Mouse (Mus musculus) limb, embryonic 15.5 days (tissue): ENCODE measurements at regions not wholly inside any gene's neighbourhood (a gene's known extent, or its start where the extent isn't known, plus 50 kb on each side); places are given as distances from the start of the nearest gene placed in this dataset.
A peak's percentile ranks its signal among the peaks of the same experiment; 100 is the strongest.

Source experiments
- ATAC-seq: fragments of 200-750 bp; cut with Nextera tagmentation; 2 replicates; pipeline ENCODE4 v1.8.0; 2017; ENCODE audit warnings: low read depth, moderate TSS enrichment; ENCODE audit not compliant: insufficient number of reproducible peaks, low FRiP score, low TSS enrichment
- H3K27ac ChIP-seq: fragments of 300-500 bp; sonication (generic); 2 replicates; pipeline ENCODE4 v1.5.1; 2015; ENCODE audit warnings: moderate library complexity, mild to moderate bottlenecking, inconsistent platforms
- H3K27me3 ChIP-seq: fragments of 300-500 bp; sonication (generic); 2 replicates; pipeline ENCODE4 v1.6.1; 2015; ENCODE audit warnings: inconsistent platforms
- H3K36me3 ChIP-seq: fragments of 300-500 bp; sonication (generic); 2 replicates; pipeline ENCODE4 v1.6.1; 2015; ENCODE audit warnings: inconsistent platforms
- H3K4me1 ChIP-seq: fragments of 300-500 bp; sonication (generic); 2 replicates; pipeline ENCODE4 v1.6.1; 2015; ENCODE audit warnings: inconsistent platforms
- H3K4me2 ChIP-seq: fragments of 300-500 bp; sonication (generic); 2 replicates; pipeline ENCODE4 v1.6.1; 2015; ENCODE audit warnings: mild to moderate bottlenecking, inconsistent platforms
- H3K4me3 ChIP-seq: fragments of 300-500 bp; sonication (generic); 2 replicates; pipeline ENCODE4 v1.5.1; 2015; ENCODE audit warnings: mild to moderate bottlenecking, inconsistent platforms
- H3K9ac ChIP-seq: fragments of 300-500 bp; sonication (generic); 2 replicates; pipeline ENCODE4 v1.6.1; 2015; ENCODE audit warnings: inconsistent platforms
- H3K9me3 ChIP-seq: fragments of 300-500 bp; sonication (generic); 2 replicates; pipeline ENCODE4 v1.6.1; 2016; ENCODE audit warnings: inconsistent platforms
- WGBS: fragments of 180-500 bp; shearing (Covaris S2); methylation state at CpG from one replicate; pipeline ENCODE4 v1.1.7; 2015; 5-methylcytosine and 5-hydroxymethylcytosine counted together

DNA sequence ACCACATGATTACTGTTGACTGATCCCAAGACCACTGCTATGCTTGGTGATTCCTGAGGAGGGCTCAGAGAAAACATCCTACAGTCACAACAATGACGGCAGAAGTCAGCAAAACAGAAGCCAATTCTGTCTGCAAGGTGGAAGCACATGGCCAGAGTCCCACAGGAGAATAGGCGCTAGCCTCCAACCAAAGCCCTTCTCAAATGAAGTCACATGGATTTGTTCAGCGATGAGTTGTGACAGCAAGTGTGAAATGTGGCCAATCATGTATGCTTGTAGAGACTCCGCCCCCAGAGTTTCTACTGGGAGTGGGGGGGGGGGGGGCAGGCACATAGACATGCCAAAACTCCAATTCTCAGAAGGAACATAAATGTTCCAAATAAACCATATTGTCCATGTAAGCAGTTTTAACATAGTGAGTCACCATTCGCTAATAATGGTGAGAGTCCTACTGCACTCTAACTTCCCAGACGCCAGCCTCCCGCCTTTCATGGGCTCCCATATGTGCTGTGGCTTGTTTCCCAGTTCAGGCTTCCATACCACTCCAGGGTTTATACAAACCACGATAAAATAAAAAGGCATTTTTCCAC lies 231.6 kb upstream of the Npvf start:
- Histone ChIP-seq H3K4me1 (peaks cover 16% of the 10 kb centered on the region), H3K4me2 (no peak overlapping the region), H3K4me3 (no peak overlapping the region), H3K9me3 (no peaks in the 10 kb centered on the region), H3K36me3 (no peaks in the 10 kb centered on the region), H3K9ac (no peak overlapping the region), H3K27me3 (peaks cover 7% of the 10 kb centered on the region; the same call in 1 of the 2 replicates), H3K27ac (0 out of 2 replicates have a peak overlapping the region, but pooled peaks have one; percentile 29)
- peak; percentile 61 for ATAC-seq
- 61% methylated on average over 8 of the region's 8 CpGs for WGBS

DNA sequence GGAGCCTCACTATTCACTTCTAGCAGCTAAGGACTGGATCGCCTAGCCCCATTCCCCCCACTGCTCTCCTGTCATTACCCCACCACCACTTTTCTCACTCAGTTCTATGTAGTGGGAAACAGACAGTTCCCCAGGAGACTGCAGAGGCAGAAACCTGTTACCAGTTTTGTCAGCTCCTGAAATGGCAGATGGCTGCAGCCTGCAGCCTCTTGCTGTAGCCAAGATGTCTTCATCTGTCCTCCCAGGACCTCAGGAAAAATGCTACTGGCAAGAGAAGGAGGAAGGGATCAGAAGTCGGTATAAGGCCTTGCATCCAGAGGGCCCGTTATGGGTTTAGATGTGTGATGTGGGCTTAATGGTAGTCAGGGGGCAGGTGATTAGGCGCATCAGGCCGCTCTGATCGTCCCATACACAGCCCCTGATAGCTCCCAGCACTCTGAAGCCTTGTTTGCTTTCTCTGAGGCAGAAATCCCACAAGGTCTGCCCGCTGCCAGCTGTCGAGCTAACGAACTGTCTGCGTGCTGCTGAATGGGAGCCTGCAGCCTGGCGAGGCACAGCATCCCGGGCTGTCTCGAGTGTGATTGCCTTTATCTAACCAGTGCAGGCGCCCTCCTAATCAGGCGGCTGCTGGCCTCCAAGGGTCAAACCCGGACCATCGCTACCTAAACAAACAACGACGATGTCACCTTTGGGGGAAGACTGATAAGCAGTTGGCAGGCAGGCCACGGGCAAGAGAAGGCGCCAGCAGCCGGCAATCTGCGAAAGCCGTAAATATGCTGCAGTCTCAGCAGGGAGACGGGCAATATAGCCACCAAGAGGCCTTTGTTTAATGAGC lies 236.3 kb upstream of the Npvf start:
- H3K36me3 ChIP-seq = no peaks in the 10 kb centered on the region
- H3K4me3 ChIP-seq = no peak overlapping the region
- H3K27ac ChIP-seq = 0 out of 2 replicates have a peak overlapping the region, but pooled peaks have one; percentile 13
- no peaks in the 10 kb centered on the region for H3K9me3 ChIP-seq
- peaks cover 13% of the 10 kb centered on the region for H3K4me1 ChIP-seq
- ATAC-seq = no peak
- WGBS = 24% methylated on average over 25 of the region's 25 CpGs
- no peak overlapping the region for H3K9ac ChIP-seq
- H3K4me2 ChIP-seq = 0 out of 2 replicates have a peak overlapping the region, but pooled peaks have one; percentile 15
- H3K27me3 ChIP-seq = peaks cover 14% of the 10 kb centered on the region; the same call in 1 of the 2 replicates

DNA sequence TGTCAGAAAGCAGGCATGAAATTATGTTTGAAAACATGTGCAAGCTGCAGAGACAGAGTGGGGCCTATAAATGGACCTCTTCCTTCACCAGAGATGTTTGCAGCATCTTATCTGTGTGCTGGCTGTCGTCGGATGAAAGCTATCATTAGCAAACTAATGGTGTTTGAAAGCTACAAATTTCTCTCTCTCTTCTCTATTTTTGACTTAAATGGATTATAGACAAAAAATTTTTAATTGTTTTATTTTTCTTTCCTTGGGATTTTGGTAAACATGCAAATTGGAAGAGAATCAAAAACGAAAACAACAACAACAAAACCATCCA lies 236.9 kb upstream of the Npvf start:
- no peak for ATAC-seq
- H3K4me2 ChIP-seq = 0 out of 2 replicates have a peak overlapping the region, but pooled peaks have one; percentile 15
- peaks cover 14% of the 10 kb centered on the region; the same call in 1 of the 2 replicates for H3K27me3 ChIP-seq
- 55% methylated on average over 3 of the region's 3 CpGs for WGBS
- H3K4me3 ChIP-seq = no peak overlapping the region
- peaks cover 13% of the 10 kb centered on the region for H3K4me1 ChIP-seq
- H3K9ac ChIP-seq = no peak overlapping the region
- H3K9me3 ChIP-seq = no peaks in the 10 kb centered on the region
- no peak overlapping the region for H3K27ac ChIP-seq
- H3K36me3 ChIP-seq = no peaks in the 10 kb centered on the region

DNA sequence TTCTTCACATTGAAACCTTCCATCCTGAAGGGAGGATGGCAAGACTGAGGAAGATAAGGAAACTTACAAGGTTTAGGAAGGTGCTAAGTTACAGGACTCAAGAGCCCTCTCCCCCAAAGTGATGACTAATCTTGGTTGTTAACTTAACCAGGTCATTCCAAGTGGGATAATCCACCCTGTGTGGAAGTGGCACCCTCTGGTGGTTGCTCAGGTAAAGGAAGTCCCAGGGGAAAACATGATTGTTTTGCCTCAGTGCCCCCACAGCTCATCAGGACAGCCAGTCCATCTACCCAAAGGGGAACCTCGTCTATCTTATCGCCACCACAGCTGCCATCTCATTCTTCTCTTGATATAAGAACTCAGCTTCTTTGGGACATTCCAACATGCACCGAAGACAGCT lies 244.6 kb upstream of the Npvf start:
- Histone ChIP-seq H3K27me3 (no peaks in the 10 kb centered on the region), H3K4me3 (no peak overlapping the region), H3K9ac (no peak overlapping the region), H3K4me2 (no peak overlapping the region), H3K36me3 (no peaks in the 10 kb centered on the region), H3K9me3 (no peaks in the 10 kb centered on the region), H3K4me1 (no peaks in the 10 kb centered on the region), H3K27ac (no peak overlapping the region)
- ATAC-seq = no peak
- WGBS = 96% methylated on average over 3 of the region's 3 CpGs

DNA sequence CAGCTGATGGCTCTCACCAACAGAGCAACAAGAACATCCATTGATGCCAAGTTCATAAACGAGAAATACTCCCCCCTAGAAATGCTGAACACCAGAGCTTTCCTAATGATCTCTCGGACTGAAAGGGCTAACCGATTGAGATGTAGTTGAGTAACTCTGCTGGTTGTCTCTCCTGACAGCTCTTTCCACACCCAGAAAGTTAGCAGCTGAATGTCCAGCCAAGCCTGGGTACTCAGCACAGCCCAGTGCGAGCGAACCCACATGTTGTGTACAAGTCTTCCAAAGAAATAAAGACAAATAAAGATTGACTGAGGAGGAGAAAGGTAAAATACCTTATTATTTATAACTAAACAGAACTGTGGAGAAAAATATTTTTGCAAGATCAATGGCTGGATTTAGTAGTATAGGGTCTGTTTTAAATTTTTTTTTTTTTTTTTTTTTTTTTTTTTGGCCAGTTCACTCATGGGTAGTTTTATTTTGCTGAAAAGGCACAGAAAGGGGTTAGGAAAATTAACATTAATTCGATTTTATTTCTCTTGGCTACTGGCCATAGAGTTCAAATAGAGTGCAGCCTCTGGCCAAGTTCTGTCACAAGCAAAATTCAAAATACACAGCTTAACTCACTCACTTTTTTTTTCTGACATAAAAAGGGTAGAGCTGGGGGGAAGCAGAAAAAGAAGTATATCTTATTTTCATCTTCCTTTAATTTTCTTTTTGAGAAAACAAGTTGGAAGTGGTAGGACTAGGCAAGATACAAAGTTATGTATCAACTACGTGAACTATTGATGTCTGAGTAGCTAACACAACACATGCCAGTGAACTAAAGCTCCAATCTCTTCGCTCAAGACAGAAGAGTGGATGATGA lies 261.2 kb upstream of the Npvf start:
- no peak for ATAC-seq

DNA sequence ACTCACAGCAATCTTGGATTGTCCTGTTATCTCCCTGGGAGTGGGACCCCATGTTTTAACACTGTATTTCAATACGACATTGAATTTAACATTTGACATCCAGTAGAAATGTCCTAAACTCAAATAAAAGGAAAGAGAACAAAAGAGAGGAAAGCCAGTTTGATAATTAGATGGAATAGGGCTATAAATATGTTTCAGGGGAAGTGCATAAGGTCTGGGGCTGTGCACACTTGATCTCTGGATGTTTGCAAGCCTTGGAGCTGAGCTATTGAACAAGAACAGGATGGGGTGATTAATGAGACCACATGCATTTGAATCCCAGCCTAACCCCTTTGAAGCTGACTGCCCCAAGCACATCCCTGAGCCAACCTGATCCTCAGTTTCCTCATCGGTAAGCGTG lies 264.0 kb upstream of the Npvf start:
- ATAC-seq = no peak
- H3K9me3 ChIP-seq = no peaks in the 10 kb centered on the region
- H3K27ac ChIP-seq = no peak overlapping the region
- 60% methylated on average over 3 of the region's 3 CpGs for WGBS
- no peak overlapping the region for H3K9ac ChIP-seq
- H3K27me3 ChIP-seq = no peaks in the 10 kb centered on the region
- no peak overlapping the region for H3K4me2 ChIP-seq
- no peaks in the 10 kb centered on the region for H3K36me3 ChIP-seq
- no peak overlapping the region for H3K4me3 ChIP-seq
- peaks cover 6% of the 10 kb centered on the region; the same call in 1 of the 2 replicates for H3K4me1 ChIP-seq

More for the DNA sequence above, 261.2 kb upstream of the Npvf start:
- no peak overlapping the region for H3K4me3 ChIP-seq
- H3K4me1 ChIP-seq = peaks cover 6% of the 10 kb centered on the region; the same call in 1 of the 2 replicates
- H3K36me3 ChIP-seq = no peaks in the 10 kb centered on the region
- no peaks in the 10 kb centered on the region for H3K9me3 ChIP-seq
- no peak overlapping the region for H3K9ac ChIP-seq
- H3K27ac ChIP-seq = peak overlapping the region; percentile 47; the same call in 1 of the 2 replicates
- H3K4me2 ChIP-seq = no peak overlapping the region
- 55% methylated on average over 8 of the region's 8 CpGs for WGBS
- no peaks in the 10 kb centered on the region for H3K27me3 ChIP-seq

DNA sequence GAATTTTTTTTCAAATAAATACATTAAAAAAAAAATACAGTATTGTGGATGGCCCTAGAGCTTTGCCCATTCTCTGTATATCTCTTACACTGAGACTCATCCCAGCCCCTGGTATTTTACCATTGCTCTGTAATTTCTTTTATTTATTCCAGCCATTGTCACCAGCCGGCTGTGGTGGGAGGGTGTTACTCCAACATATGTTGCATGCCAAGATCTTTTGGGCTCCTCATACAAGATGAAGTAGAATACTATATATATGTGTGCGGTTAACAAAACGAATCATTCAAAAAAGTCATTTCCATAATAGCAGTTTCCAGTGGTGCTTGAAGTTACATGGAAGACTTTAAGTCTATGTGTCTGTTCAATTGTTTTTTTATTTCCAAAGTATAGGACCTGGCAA lies 268.0 kb upstream of the Npvf start:
- Histone ChIP-seq H3K9me3 (no peaks in the 10 kb centered on the region), H3K36me3 (no peaks in the 10 kb centered on the region), H3K4me1 (peaks cover 9% of the 10 kb centered on the region; the same call in 1 of the 2 replicates), H3K4me2 (no peak overlapping the region), H3K4me3 (no peak overlapping the region), H3K27me3 (0 out of 2 replicates have a peak, but pooled peaks cover 4% of the 10 kb centered on the region), H3K9ac (no peak overlapping the region), H3K27ac (no peak overlapping the region)
- WGBS = 90% methylated on average over 3 of the region's 3 CpGs
- no peak for ATAC-seq

DNA sequence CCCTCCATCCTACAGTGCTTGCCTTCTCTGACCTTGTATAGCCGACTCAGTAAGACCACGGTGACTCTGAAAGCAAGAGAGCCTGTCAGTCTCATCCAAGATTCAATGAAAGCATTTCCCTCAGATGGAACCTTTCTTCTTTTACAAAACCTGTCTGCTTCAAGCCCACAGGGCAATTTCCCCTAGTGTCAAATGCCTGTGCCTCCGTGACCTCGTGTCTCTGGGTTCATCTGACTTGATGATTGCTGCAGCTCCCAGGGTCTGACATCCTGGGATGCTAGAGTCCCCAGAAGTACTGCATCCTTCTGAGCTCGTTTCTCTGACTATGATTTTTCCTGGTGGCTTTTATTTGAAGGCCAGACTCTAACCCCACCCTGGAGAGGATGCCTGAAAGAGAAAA lies 270.3 kb upstream of the Npvf start:
- Histone ChIP-seq H3K9ac (no peak overlapping the region), H3K4me2 (no peak overlapping the region), H3K36me3 (no peaks in the 10 kb centered on the region), H3K27ac (no peak overlapping the region), H3K4me3 (no peak overlapping the region), H3K9me3 (no peaks in the 10 kb centered on the region), H3K4me1 (peaks cover 9% of the 10 kb centered on the region; the same call in 1 of the 2 replicates), H3K27me3 (peaks cover 10% of the 10 kb centered on the region)
- 26% methylated on average over 5 of the region's 5 CpGs for WGBS
- ATAC-seq = no peak

DNA sequence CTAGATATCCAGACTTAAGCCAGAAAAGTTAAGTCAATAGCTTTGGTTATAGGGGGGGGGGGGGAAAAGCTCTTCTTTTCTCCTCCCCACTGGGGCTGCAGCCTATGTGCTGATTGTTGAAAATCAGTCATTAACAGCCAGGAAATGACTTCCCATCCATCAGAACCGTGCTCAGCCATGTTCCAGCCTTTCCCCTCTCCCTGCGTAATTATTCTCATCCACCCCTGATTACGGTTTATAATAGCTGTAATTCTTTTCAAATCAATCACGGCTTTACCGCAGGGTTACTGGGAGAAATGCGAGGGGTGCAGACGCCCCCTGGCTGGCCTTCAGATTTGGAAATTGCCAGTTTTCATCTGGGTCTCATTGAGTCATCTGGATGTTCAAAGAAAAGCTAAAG lies 270.8 kb upstream of the Npvf start:
- no peaks in the 10 kb centered on the region for H3K9me3 ChIP-seq
- no peak overlapping the region for H3K4me3 ChIP-seq
- 18% methylated on average over 7 of the region's 7 CpGs for WGBS
- H3K4me1 ChIP-seq = peaks cover 9% of the 10 kb centered on the region; the same call in 1 of the 2 replicates
- H3K27ac ChIP-seq = no peak overlapping the region
- ATAC-seq = no peak
- no peak overlapping the region for H3K9ac ChIP-seq
- H3K27me3 ChIP-seq = peaks cover 14% of the 10 kb centered on the region
- H3K36me3 ChIP-seq = no peaks in the 10 kb centered on the region
- H3K4me2 ChIP-seq = no peak overlapping the region

DNA sequence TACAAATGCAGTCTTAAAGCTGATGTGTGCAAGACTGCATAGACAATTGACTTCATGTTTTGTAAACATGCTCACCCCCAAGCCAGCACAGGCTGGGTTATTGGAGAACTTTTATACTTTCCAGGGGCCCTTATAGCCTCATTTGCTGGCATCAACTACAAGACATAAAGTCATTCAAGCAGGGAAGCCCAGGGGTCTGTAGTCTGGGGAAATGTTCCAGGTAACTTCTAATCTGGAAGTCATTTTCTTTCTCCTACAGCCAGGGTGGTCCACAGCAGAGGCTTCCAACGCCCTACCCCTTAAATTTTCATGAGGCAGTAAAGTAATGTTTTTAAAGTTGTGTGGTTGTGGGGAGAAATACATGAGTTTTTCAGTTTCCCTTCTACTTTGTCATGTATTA lies 272.1 kb upstream of the Npvf start:
- Histone ChIP-seq H3K9ac (no peak overlapping the region), H3K9me3 (no peaks in the 10 kb centered on the region), H3K27ac (no peak overlapping the region), H3K4me2 (no peak overlapping the region), H3K36me3 (no peaks in the 10 kb centered on the region), H3K27me3 (peaks cover 14% of the 10 kb centered on the region), H3K4me1 (peaks cover 9% of the 10 kb centered on the region; the same call in 1 of the 2 replicates), H3K4me3 (no peak overlapping the region)
- ATAC-seq = peak; percentile 77; the same call in 1 of the 2 replicates
- WGBS = 63% methylated on average over 1 of the region's 1 CpGs

DNA sequence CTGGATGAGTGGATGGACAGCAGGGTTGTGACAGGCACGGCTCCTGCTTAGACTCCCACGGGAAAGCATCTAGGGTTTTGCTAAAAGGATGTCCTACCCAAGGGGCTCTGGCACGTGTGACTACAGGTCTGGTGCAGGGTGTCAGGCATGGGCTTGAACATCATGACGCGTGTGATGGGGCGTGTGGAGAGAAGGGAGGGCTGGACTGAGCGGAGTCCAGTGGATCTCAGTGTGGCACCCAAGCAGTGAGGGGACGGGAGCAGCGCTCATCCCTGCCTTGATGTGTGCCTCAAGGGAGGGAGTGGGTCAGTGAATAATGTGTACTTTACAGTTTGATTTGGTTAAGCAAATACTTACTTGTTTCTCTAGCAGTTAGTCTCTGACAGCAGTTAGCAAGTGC lies 275.3 kb upstream of the Npvf start:
- Histone ChIP-seq H3K27ac (no peak overlapping the region), H3K9me3 (no peaks in the 10 kb centered on the region), H3K4me2 (no peak overlapping the region), H3K27me3 (peaks cover 38% of the 10 kb centered on the region), H3K36me3 (no peaks in the 10 kb centered on the region), H3K9ac (no peak overlapping the region), H3K4me3 (no peak overlapping the region), H3K4me1 (peaks cover 9% of the 10 kb centered on the region; the same call in 1 of the 2 replicates)
- 74% methylated on average over 9 of the region's 9 CpGs for WGBS
- no peak for ATAC-seq
